Mouse (Mus musculus) inflammation-experienced regulatory T-cells, adult 6 months (primary cell): ENCODE results near the gene Vwa5b2. TPM values are rescaled to one million over a fixed set of nuclear protein-coding genes. Genes with fewer than 3 reads are reported as not detected.

Experiments
- ATAC-seq: one replicate; pipeline ENCODE4 v1.8.0; 2017
- polyA plus RNA-seq, 3 experiments: library from polyadenylated mRNA; unstranded; fragments of 100-300 nt; shearing (Covaris generic); gene quantifications; one replicate each; pipeline ENCODE4 v1.2.1; 2017

Vwa5b2 gene
- polyA plus RNA-seq, 3 experiments from 2014 or later: 0.24 to 0.31 TPM; not detected in 1

- ATAC-seq: peak; percentile 96
Observed at GRCm38 (mm10) chr16:20611357-20612227, 22.3 kb downstream of the Vwa5b2 start, which contains the start of the genes Eef1akmt4, Gm49333 and Alg3. TSS of gene Eef1akmt4 (plus strand) at chr16:20611593. TSS of gene Gm49333 (plus strand) at chr16:20611610. TSS of gene Alg3 (minus strand) at chr16:20611735.

GRCm38 (mm10) chr16:20619541-20620398 lies 30.5 kb downstream of the Vwa5b2 start:
- ATAC-seq: no peak

GRCm38 (mm10) chr16:20620399-20620735 lies 31.1 kb downstream of the Vwa5b2 start:
- ATAC-seq: no peak

GRCm38 (mm10) chr16:20620751-20621190 lies 31.5 kb downstream of the Vwa5b2 start:
- peak; percentile 10 for ATAC-seq

GRCm38 (mm10) chr16:20621191-20621990 lies 32.1 kb downstream of the Vwa5b2 start, which contains the start of gene Camk2n2:
TSS of gene Camk2n2 (minus strand) at chr16:20621287.
- peak; percentile 44 for ATAC-seq

- peak; percentile 11 for ATAC-seq
Observed at GRCm38 (mm10) chr16:20621991-20622685, 32.9 kb downstream of the Vwa5b2 start.

GRCm38 (mm10) chr16:20623211-20623610 lies 33.9 kb downstream of the Vwa5b2 start:
- ATAC-seq: no peak

GRCm38 (mm10) chr16:20628871-20629391 lies 39.7 kb downstream of the Vwa5b2 start:
- no peak for ATAC-seq

GRCm38 (mm10) chr16:20629731-20630634 lies 40.7 kb downstream of the Vwa5b2 start, which contains the start of gene Ece2:
TSS of gene Ece2 (plus strand) at chr16:20629828.
- no peak for ATAC-seq

GRCm38 (mm10) chr16:20637410-20637809 lies 48.1 kb downstream of the Vwa5b2 start:
- no peak for ATAC-seq

GRCm38 (mm10) chr16:20638367-20638766 lies 49.1 kb downstream of the Vwa5b2 start:
- no peak for ATAC-seq

GRCm38 (mm10) chr16:20642161-20642560 lies 52.9 kb downstream of the Vwa5b2 start:
- peak; percentile 43 for ATAC-seq

GRCm38 (mm10) chr16:20643911-20644310 lies 54.6 kb downstream of the Vwa5b2 start:
- no peak for ATAC-seq

GRCm38 (mm10) chr16:20651076-20651946 lies 62.0 kb downstream of the Vwa5b2 start, which contains the start of gene Psmd2:
TSS of gene Psmd2 (plus strand) at chr16:20651652.
- peak; percentile 97 for ATAC-seq

- no peak for ATAC-seq
Observed at GRCm38 (mm10) chr16:20651947-20652310, 62.7 kb downstream of the Vwa5b2 start.

GRCm38 (mm10) chr16:20653315-20653714 lies 64.0 kb downstream of the Vwa5b2 start:
- no peak for ATAC-seq
